Mouse (Mus musculus) layer of hippocampus, adult 9-11 months (tissue): ENCODE measurements around the gene Tnnc2.
A peak's percentile ranks its signal among the peaks of the same experiment; 100 is the strongest.

ENCODE experiments used
- DNase-seq: peaks from one replicate; pipeline ENCODE4 v3.0.0; 2022

Tnnc2 gene

GRCm38 (mm10) chr2:164770279-164770678, 9.5 kb downstream of the Tnnc2 start:
- no peak for DNase-seq

DNA sequence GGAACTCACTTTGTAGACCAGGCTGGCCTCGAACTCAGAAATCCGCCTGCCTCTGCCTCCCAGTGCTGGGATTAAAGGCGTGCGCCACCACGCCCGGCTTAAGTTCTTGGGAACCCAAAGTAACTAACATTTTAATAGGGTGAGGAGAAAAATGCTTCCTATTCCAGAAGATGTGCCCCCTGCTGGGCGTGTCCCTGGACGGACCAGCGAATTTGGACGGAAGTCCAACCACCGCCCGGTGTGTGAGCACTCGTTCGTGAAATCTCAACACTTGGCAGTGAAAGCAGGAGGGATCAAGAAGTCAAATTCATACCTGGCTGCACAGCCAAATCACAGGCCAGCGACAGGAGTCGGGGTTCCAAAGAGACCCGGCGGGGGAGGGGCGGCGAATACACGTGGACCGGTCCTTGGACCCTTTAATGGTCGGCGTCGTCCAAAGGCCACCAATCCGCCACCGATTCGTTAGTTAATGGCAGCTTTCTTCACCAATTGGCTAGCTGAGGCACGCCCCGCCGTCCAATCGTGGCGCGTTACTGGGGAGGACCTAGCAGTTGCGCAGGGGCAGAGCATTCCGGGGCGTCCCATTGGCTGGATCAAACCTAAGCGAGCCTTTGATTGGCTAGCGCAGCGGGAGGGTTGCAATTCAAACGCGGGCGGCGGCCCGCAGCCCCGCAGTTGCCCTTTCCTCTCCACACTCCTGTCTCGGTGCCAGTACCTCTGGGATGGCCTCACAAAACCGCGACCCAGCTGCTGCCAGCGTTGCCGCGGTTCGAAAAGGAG, 10.3 kb downstream of the Tnnc2 start, which contains the start of gene Ube2c:
TSS of gene Ube2c (plus strand) at position 641 of the 780 bp plus-strand sequence.
- DNase-seq = peak; percentile 98

DNA sequence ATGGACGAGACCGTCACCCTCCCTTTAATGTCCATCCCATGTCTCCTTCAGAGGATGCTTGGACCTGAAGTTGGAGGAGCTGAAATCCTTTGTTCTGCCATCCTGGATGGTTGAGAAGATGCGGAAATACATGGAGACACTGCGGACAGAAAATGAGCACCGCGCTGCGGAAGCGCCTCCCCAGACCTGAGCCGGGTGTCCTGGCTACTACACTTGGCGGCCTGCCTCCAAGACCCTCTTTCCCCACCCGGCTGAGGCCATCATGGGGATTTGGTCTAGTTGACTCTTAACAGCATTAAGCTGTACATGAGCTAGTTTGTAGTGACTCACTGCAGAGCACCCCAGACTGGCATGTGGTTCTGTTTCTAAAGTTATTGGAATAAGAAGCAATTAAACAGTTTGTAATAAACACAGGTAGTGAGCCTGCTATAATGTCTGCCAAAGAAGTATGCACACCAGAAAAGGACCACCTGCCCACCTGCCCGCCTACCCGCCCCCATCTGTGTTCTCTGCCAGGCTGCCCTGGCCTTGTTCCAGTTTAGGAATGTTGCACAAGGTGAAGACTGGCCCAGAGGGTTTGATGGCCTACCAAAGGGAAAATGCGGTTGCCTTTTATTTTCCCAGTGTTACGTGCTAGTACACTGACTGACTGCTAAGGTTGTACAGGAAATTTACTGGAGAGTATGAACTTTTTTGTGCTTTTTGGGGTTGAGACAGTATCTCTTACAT, 11.8 kb downstream of the Tnnc2 start:
- no peak for DNase-seq

DNA sequence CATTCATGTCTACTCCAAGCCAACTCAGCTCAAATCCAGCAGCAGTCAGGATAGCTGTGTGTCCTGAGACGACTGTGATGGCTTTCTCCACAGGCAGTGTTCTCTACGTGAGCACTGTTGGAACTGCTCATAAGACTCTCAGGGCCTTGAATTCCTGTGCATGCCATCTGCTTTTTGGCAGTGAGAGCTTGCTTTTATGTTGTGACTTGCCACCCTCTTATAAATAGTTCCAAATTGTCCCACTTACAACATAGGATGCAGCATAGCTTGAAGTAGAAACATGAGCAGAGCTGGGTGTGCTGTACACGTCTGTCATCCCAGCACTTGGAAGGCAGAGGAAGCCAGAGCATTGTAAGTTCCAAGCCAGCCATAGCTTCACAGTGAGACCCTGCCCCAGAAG, 13.9 kb downstream of the Tnnc2 start:
- DNase-seq = peak; percentile 69

DNA sequence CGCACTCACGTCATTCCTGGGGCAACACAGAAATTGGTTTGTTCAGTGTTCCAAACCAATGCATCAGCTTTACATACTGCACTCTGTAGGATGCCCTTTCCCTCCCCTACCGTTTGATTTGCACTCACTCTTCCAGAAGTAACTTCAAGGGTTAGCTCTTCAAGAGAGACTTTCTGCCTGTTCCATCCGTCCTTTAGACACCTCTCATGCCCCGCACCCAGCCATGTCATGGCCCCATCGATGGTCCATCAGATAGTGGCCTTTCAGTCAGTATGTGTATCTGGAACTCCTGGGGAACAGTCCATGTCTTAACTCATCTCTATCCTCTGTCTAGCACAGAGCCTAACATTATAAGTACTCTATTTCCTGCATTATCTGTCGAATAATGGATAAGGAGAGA, 17.2 kb downstream of the Tnnc2 start:
- no peak for DNase-seq

DNA sequence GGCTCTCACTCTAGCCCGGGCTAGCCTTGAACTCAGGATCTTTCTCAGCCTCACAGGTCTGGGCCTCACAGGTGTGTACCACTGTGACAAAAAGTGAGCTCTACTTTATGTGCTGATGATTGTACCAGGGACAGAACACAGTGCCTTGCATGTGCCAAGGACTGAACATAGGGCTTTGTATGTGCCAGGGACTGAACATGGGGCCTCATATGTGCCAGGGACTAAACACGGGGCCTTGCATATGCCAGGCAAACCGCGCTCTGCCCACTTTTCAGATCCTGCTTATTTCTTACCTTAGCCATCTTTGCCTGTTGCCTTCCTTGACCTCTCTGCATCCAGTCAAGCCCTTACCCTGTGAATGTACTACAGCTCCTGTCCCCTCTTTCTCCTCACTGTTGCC, 17.8 kb downstream of the Tnnc2 start:
- no peak for DNase-seq

GRCm38 (mm10) chr2:164761502-164761901, 18.3 kb downstream of the Tnnc2 start:
- no peak for DNase-seq

DNA sequence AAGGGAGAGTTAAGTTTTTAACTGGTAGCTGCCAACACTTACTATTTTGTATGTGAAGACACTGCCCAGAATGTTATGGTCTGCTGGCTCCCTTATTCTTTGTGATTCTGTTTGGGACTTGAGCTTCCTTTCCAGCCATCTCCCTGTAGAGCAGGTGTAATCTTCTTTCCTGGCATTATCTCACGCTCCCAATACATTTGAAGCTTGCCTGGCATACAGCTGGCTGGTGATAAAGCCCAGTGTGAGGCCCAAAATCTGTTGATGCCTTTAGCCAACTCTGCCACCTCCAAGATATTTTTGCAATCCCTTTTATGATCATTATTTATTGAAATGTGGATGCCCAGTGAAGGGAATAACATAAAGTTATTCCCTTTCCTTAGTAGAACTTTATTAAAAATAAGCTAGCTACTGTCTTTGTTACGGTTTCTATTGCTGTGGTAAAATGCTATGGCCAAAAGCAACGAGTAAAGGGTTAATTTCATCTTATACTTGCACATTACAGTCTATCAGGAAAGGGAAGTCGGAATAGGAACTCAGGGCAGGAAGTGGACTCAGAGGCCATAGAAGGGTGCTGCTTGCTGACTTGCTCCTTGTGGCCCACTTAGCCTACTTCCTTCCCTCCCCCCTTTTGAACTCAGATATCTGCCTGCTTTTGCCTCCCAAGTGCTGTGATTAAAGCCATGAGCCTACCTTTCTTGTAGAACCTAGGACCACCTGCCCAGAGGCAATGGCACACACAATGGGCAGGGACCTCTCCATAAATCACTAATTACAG, 19.5 kb downstream of the Tnnc2 start:
- DNase-seq = no peak

DNA sequence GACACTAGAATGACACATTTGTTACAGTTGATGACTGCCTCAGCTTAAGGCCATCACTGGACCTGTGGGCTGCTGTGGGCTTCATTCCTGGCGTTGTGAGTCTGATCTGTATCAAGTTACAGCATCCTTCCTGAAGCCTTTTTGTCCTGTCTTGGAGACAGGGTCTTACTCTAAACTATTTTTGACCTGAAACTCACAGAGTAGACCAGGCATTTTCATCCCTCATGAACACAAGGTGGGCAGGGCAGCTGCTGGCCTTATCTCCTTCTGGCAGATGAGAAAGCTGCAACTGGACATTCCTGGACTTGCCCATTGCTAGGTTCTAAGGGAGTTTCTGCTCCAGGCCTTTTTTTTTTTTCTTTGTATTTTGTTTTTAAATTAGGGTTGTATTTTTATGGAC, 21.1 kb downstream of the Tnnc2 start:
- DNase-seq = no peak

GRCm38 (mm10) chr2:164757841-164758240, 21.9 kb downstream of the Tnnc2 start:
- no peak for DNase-seq

GRCm38 (mm10) chr2:164754800-164755199, 25.0 kb downstream of the Tnnc2 start:
- DNase-seq = no peak

GRCm38 (mm10) chr2:164754105-164754504, 25.7 kb downstream of the Tnnc2 start:
- no peak for DNase-seq

DNA sequence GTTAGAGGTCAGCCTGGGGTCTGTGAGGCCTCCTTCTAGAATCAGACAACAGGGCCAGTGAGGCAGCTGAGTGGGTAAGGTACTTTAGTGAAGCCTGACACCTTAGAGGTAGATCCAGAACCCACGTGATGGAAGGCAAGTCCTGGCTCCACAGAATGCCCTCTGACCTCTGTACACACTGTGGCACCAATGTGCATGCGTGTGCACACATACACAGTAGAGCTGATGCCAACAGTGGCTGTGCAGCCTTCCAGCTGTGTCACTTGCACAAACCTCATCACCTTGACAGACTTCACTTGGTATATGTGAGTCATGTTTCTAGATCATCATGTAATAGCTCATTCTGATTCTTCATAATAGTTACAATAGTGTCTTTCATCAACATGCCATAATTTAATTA, 27.3 kb downstream of the Tnnc2 start:
- no peak for DNase-seq

GRCm38 (mm10) chr2:164748991-164749390, 30.8 kb downstream of the Tnnc2 start:
- DNase-seq = no peak

GRCm38 (mm10) chr2:164748191-164748590, 31.6 kb downstream of the Tnnc2 start:
- DNase-seq = no peak

GRCm38 (mm10) chr2:164746693-164747092, 33.1 kb downstream of the Tnnc2 start:
- DNase-seq = no peak

- peak; percentile 92 for DNase-seq
These were observed 33.8 kb downstream of the Tnnc2 start, which contains the start of the genes Wfdc3 and Dnttip1 for GRCm38 (mm10) chr2:164745843-164746479. Wfdc3 (minus strand) TSS chr2:164745931. Dnttip1 (plus strand) TSS chr2:164745983.

- no peak for DNase-seq
These were observed 34.8 kb downstream of the Tnnc2 start for GRCm38 (mm10) chr2:164744987-164745386.

DNA sequence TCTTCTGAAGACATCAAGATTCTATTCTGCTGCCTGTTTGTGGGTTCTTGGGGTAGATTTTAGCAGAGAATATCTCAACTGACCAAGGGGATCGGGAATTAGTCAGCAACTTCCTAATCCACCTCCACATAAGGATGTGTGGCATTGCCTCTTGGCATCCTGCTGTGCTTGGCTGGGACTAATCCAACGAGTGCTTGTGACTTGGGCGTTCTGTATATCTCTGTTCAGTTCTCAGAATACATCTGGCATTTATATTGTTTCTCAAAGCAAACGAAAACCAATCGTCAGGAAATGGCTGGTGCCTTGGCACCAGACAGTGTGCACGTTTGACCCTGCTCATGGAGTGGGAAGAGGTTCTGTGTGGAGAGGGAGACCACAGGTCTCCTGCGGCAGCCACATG, 39.9 kb downstream of the Tnnc2 start:
- no peak for DNase-seq

- no peak for DNase-seq
These were observed 42.2 kb downstream of the Tnnc2 start for GRCm38 (mm10) chr2:164737377-164738090.

- DNase-seq = no peak
These were observed 44.3 kb downstream of the Tnnc2 start for GRCm38 (mm10) chr2:164735446-164735845.

DNA sequence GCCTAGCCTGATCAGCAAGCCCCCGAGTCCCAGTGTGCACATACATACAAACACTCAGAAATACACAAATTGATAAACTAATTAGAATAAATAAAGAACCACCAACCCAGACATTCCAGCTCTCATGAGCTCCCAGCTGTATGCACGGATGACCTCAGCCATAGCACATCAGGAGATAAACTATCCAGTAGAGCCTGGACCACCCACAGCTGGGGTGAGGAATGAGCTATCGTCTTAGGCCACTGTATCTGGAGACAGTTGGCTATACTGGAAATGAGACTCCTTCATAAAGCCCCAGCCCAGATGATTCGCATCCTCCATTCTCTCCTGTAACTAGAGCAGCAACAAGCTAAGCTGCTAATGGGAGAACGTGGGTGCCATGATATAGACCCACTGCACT, 44.9 kb downstream of the Tnnc2 start:
- no peak for DNase-seq
